Mouse (Mus musculus): Measurements from ENCODE around the gene Osbpl5. TPM values are rescaled to one million over a fixed set of nuclear protein-coding genes. Genes with fewer than 3 reads are reported as not detected.
A peak's percentile ranks its signal among the peaks of the same experiment; 100 is the strongest.

Gene Osbpl5
- polyA plus RNA-seq, 1 experiment from 2014 or later = 34.8 TPM

- Histone ChIP-seq H3K36me3 (peaks cover 16% of the 10 kb centered on the region), H3K4me1 (peaks cover 34% of the 10 kb centered on the region), H3K27ac (replicated peaks) (no peak overlapping the region), H3K27me3 (replicated peaks) (no peaks in the 10 kb centered on the region), H3K4me3 (no peak overlapping the region), H3K9ac (no peak overlapping the region), H3K4me2 (no peak overlapping the region), H3K9me3 (no peaks in the 10 kb centered on the region)
- no peak for ATAC-seq (ENCODE audit: extremely low read depth, insufficient number of reproducible peaks, low FRiP score, low TSS enrichment)
- WGBS = 82% methylated on average over 4 of the region's 4 CpGs
These were observed 30.4 kb downstream of the Osbpl5 start for GRCm38 (mm10) chr7:143726396-143726795.

- Histone ChIP-seq H3K36me3 (peaks cover 17% of the 10 kb centered on the region), H3K27ac (replicated peaks) (no peak overlapping the region), H3K4me2 (no peak overlapping the region), H3K4me3 (no peak overlapping the region), H3K9ac (no peak overlapping the region), H3K27me3 (replicated peaks) (no peaks in the 10 kb centered on the region), H3K9me3 (no peaks in the 10 kb centered on the region), H3K4me1 (peaks cover 16% of the 10 kb centered on the region)
- ATAC-seq (ENCODE audit: extremely low read depth, insufficient number of reproducible peaks, low FRiP score, low TSS enrichment) = no peak
- WGBS = 75% methylated on average over 4 of the region's 4 CpGs
These were observed 32.9 kb downstream of the Osbpl5 start for GRCm38 (mm10) chr7:143723841-143724240.

GRCm38 (mm10) chr7:143722646-143723045 is 34.1 kb downstream of the Osbpl5 start:
- no peak for ATAC-seq (ENCODE audit: extremely low read depth, insufficient number of reproducible peaks, low FRiP score, low TSS enrichment)
- no peaks in the 10 kb centered on the region for H3K27me3 ChIP-seq (replicated peaks)
- no peak overlapping the region for H3K9ac ChIP-seq
- H3K4me3 ChIP-seq = no peak overlapping the region
- peaks cover 18% of the 10 kb centered on the region for H3K36me3 ChIP-seq
- 81% methylated on average over 5 of the region's 5 CpGs for WGBS
- no peaks in the 10 kb centered on the region for H3K9me3 ChIP-seq
- no peak overlapping the region for H3K4me2 ChIP-seq
- H3K27ac ChIP-seq (replicated peaks) = no peak overlapping the region
- peaks cover 18% of the 10 kb centered on the region for H3K4me1 ChIP-seq

- Histone ChIP-seq H3K4me3 (no peak overlapping the region), H3K9me3 (no peaks in the 10 kb centered on the region), H3K4me1 (peaks cover 54% of the 10 kb centered on the region), H3K27ac (replicated peaks) (peak overlapping the region; percentile 88), H3K36me3 (peaks cover 44% of the 10 kb centered on the region), H3K4me2 (peak overlapping the region; percentile 45), H3K9ac (0 out of 2 replicates have a peak overlapping the region, but pooled peaks have one; percentile 40), H3K27me3 (replicated peaks) (no peaks in the 10 kb centered on the region)
- WGBS = 41% methylated on average over 1 of the region's 1 CpGs
- peak; percentile 52; the same call in 1 of the 2 replicates for ATAC-seq (ENCODE audit: extremely low read depth, insufficient number of reproducible peaks, low FRiP score, low TSS enrichment)
These were observed 39.0 kb downstream of the Osbpl5 start for GRCm38 (mm10) chr7:143717811-143718210.

- no peaks in the 10 kb centered on the region for H3K9me3 ChIP-seq
- H3K9ac ChIP-seq = no peak overlapping the region
- H3K27me3 ChIP-seq (replicated peaks) = no peaks in the 10 kb centered on the region
- peaks cover 75% of the 10 kb centered on the region for H3K36me3 ChIP-seq
- H3K4me1 ChIP-seq = peaks cover 58% of the 10 kb centered on the region
- H3K4me3 ChIP-seq = no peak overlapping the region
- ATAC-seq (ENCODE audit: extremely low read depth, insufficient number of reproducible peaks, low FRiP score, low TSS enrichment) = no peak
- H3K4me2 ChIP-seq = no peak overlapping the region
- 72% methylated on average over 4 of the region's 4 CpGs for WGBS
- 0 out of 2 replicates have a peak overlapping the region, but pooled peaks have one; percentile 41 for H3K27ac ChIP-seq (replicated peaks)
These were observed 43.4 kb downstream of the Osbpl5 start for GRCm38 (mm10) chr7:143713421-143713820.

GRCm38 (mm10) chr7:143712771-143713348 is 43.9 kb downstream of the Osbpl5 start:
- Histone ChIP-seq H3K9me3 (no peaks in the 10 kb centered on the region), H3K4me1 (peaks cover 52% of the 10 kb centered on the region), H3K4me3 (no peak overlapping the region), H3K4me2 (no peak overlapping the region), H3K36me3 (peaks cover 81% of the 10 kb centered on the region), H3K27ac (replicated peaks) (peak overlapping the region; percentile 41; the same call in 1 of the 2 replicates), H3K9ac (no peak overlapping the region), H3K27me3 (replicated peaks) (no peaks in the 10 kb centered on the region)
- no peak for ATAC-seq (ENCODE audit: extremely low read depth, insufficient number of reproducible peaks, low FRiP score, low TSS enrichment)
- WGBS = 73% methylated on average over 8 of the region's 8 CpGs

GRCm38 (mm10) chr7:143712023-143712422 is 44.8 kb downstream of the Osbpl5 start:
- Histone ChIP-seq H3K9ac (peak overlapping the region; percentile 25), H3K4me2 (no peak overlapping the region), H3K9me3 (no peaks in the 10 kb centered on the region), H3K27ac (replicated peaks) (peak overlapping the region; percentile 41), H3K4me1 (peaks cover 45% of the 10 kb centered on the region), H3K4me3 (no peak overlapping the region), H3K36me3 (peaks cover 88% of the 10 kb centered on the region), H3K27me3 (replicated peaks) (no peaks in the 10 kb centered on the region)
- no peak for ATAC-seq (ENCODE audit: extremely low read depth, insufficient number of reproducible peaks, low FRiP score, low TSS enrichment)
- WGBS = 48% methylated on average over 4 of the region's 4 CpGs

GRCm38 (mm10) chr7:143711381-143711780 is 45.4 kb downstream of the Osbpl5 start:
- Histone ChIP-seq H3K9ac (no peak overlapping the region), H3K36me3 (peaks cover 91% of the 10 kb centered on the region), H3K27me3 (replicated peaks) (no peaks in the 10 kb centered on the region), H3K9me3 (no peaks in the 10 kb centered on the region), H3K4me1 (peaks cover 39% of the 10 kb centered on the region), H3K4me2 (no peak overlapping the region), H3K4me3 (no peak overlapping the region), H3K27ac (replicated peaks) (no peak overlapping the region)
- 69% methylated on average over 7 of the region's 7 CpGs for WGBS
- ATAC-seq (ENCODE audit: extremely low read depth, insufficient number of reproducible peaks, low FRiP score, low TSS enrichment) = no peak

GRCm38 (mm10) chr7:143709395-143709794 is 47.4 kb downstream of the Osbpl5 start:
- WGBS = 77% methylated on average over 7 of the region's 7 CpGs
- H3K4me1 ChIP-seq = peaks cover 25% of the 10 kb centered on the region
- H3K36me3 ChIP-seq = peaks cover 94% of the 10 kb centered on the region
- no peaks in the 10 kb centered on the region for H3K27me3 ChIP-seq (replicated peaks)
- no peak overlapping the region for H3K4me3 ChIP-seq
- no peak overlapping the region for H3K27ac ChIP-seq (replicated peaks)
- H3K9me3 ChIP-seq = no peaks in the 10 kb centered on the region
- H3K4me2 ChIP-seq = no peak overlapping the region
- no peak overlapping the region for H3K9ac ChIP-seq
- ATAC-seq (ENCODE audit: extremely low read depth, insufficient number of reproducible peaks, low FRiP score, low TSS enrichment) = no peak

- Histone ChIP-seq H3K27ac (replicated peaks) (no peak overlapping the region), H3K27me3 (replicated peaks) (no peaks in the 10 kb centered on the region), H3K4me1 (peaks cover 5% of the 10 kb centered on the region), H3K9ac (no peak overlapping the region), H3K9me3 (no peaks in the 10 kb centered on the region), H3K4me2 (no peak overlapping the region), H3K36me3 (peaks cover 95% of the 10 kb centered on the region), H3K4me3 (no peak overlapping the region)
- WGBS = 38% methylated on average over 7 of the region's 7 CpGs
- no peak for ATAC-seq (ENCODE audit: extremely low read depth, insufficient number of reproducible peaks, low FRiP score, low TSS enrichment)
These were observed 49.9 kb downstream of the Osbpl5 start for GRCm38 (mm10) chr7:143706697-143707438.

- no peaks in the 10 kb centered on the region for H3K27me3 ChIP-seq (replicated peaks)
- H3K9ac ChIP-seq = no peak overlapping the region
- WGBS = 56% methylated on average over 2 of the region's 2 CpGs
- no peaks in the 10 kb centered on the region for H3K9me3 ChIP-seq
- no peak overlapping the region for H3K4me3 ChIP-seq
- no peak for ATAC-seq (ENCODE audit: extremely low read depth, insufficient number of reproducible peaks, low FRiP score, low TSS enrichment)
- no peak overlapping the region for H3K4me2 ChIP-seq
- H3K36me3 ChIP-seq = peaks cover 94% of the 10 kb centered on the region
- no peak overlapping the region for H3K27ac ChIP-seq (replicated peaks)
- H3K4me1 ChIP-seq = peaks cover 5% of the 10 kb centered on the region
These were observed 60.6 kb downstream of the Osbpl5 start for GRCm38 (mm10) chr7:143696140-143696539.

GRCm38 (mm10) chr7:143694550-143694949 is 62.2 kb downstream of the Osbpl5 start:
- Histone ChIP-seq H3K9ac (no peak overlapping the region), H3K36me3 (peaks cover 99% of the 10 kb centered on the region), H3K4me1 (peaks cover 14% of the 10 kb centered on the region), H3K9me3 (no peaks in the 10 kb centered on the region), H3K27ac (replicated peaks) (no peak overlapping the region), H3K27me3 (replicated peaks) (no peaks in the 10 kb centered on the region), H3K4me2 (no peak overlapping the region), H3K4me3 (no peak overlapping the region)
- no peak for ATAC-seq (ENCODE audit: extremely low read depth, insufficient number of reproducible peaks, low FRiP score, low TSS enrichment)
- WGBS = 89% methylated on average over 7 of the region's 7 CpGs

Data from heart, embryonic 13.5 days (tissue).